In genomic region chr5:24237201-24237600, GRCm38 (mm10) we compare ENCODE assay signal across 17 mouse cellular contexts.
DNase-seq lines count a peak whose midpoint lies in the region; TF ChIP-seq lines count a peak whose summit lies in the region.
"Had no signal": no experiment of that assay in that cellular context is flagged by ENCODE, and none has a peak within 500 bp of the region (broad histone marks: within the 10 kb centered on the region; RNA-seq: fewer than 3 reads in every experiment).

No protein-coding gene starts in this region.

- intact Hi-C loops in gastrocnemius, adult 2 months (cut with DNase I) = no loop called here

- peak; percentile 25 for DNase-seq in brain, adult 2 months (ENCODE audit: low read depth, low spot score)
- peak; percentile 17 for DNase-seq in cerebellum, adult 11 months
- peak; percentile 5 for DNase-seq in cerebellum, adult 8-10 months
- peak; percentile 63 to 74 for DNase-seq in cerebellum, postnatal 14 days
- no peak for DNase-seq in adrenal gland, adult 18-20 months (ENCODE audit: low spot score in 2 of 2)
- DNase-seq in gastrocnemius, adult 2 months = no peak
- DNase-seq in thymus, postnatal 4 days = no peak
- DNase-seq: adrenal gland, adult 8-10 months; forebrain, postnatal 0 days; gastrocnemius, postnatal 10 days; kidney, adult 18-20 months had no signal

- no peak overlapping the region for H3K4me3 ChIP-seq in gastrocnemius, adult 2 months
- H3K4me3 ChIP-seq: embryonic facial prominence, embryonic 12.5 days; forebrain, embryonic 12.5 days; heart, embryonic 12.5 days; hindbrain, embryonic 10.5 days; intestine, embryonic 15.5 days had no signal

- TF ChIP-seq CTCF in gastrocnemius, adult 2 months (IDR thresholded peaks at IDR 0.05) = no peak

- H3K27ac ChIP-seq in gastrocnemius, adult 2 months = no peak overlapping the region
- H3K27ac ChIP-seq: embryonic facial prominence, embryonic 12.5 days; forebrain, embryonic 12.5 days; hindbrain, embryonic 10.5 days; hindbrain, embryonic 14.5 days; intestine, embryonic 15.5 days had no signal

Comparison
In these comparisons a context has a peak if more than half of its experiments do, and no peak if none do; other contexts are left out.
1. DNase-seq: peak in brain, adult 2 months (single experiment), cerebellum, adult 11 months (single experiment), cerebellum, adult 8-10 months (single experiment) and cerebellum, postnatal 14 days (2 of 2); none in adrenal gland, adult 18-20 months (0 of 2), gastrocnemius, adult 2 months (single experiment) and thymus, postnatal 4 days (single experiment).